Mouse (Mus musculus) hindbrain, embryonic 14.5 days (tissue): ENCODE data around the gene Zfand3. TPM values are rescaled to one million over a fixed set of nuclear protein-coding genes. Genes with fewer than 3 reads are reported as not detected.

Source experiments
- ATAC-seq: fragments of 200-750 bp; cut with Nextera tagmentation; 2 replicates; pipeline ENCODE4 v1.8.0; 2017; ENCODE audit warnings: moderate number of reproducible peaks, mild to moderate bottlenecking, moderate TSS enrichment, moderate library complexity; ENCODE audit not compliant: low FRiP score
- DNase-seq: peaks from one replicate; pipeline ENCODE4 v3.0.0-alpha.2; 2015; ENCODE audit warnings: low spot score
- H3K27ac ChIP-seq: fragments of 300-500 bp; sonication (generic); 2 replicates; pipeline ENCODE4 v1.5.1; 2014; ENCODE audit warnings: mild to moderate bottlenecking, moderate library complexity
- H3K27me3 ChIP-seq: fragments of 300-500 bp; sonication (generic); 2 replicates; pipeline ENCODE4 v1.6.1; 2014; ENCODE audit warnings: mild to moderate bottlenecking, low read length, mixed read lengths; ENCODE audit not compliant: control insufficient read depth, insufficient read depth
- H3K36me3 ChIP-seq: fragments of 300-500 bp; sonication (generic); replicated peaks from 2 replicates; pipeline ENCODE4 v1.6.1; 2014; ENCODE audit not compliant: control insufficient read depth, insufficient read depth
- H3K4me1 ChIP-seq: fragments of 300-500 bp; sonication (generic); replicated peaks from 2 replicates; pipeline ENCODE4 v1.6.1; 2014; ENCODE audit warnings: antibody characterized with exemption, low read length, mixed read lengths; ENCODE audit not compliant: control insufficient read depth, insufficient read depth
- H3K4me2 ChIP-seq: fragments of 300-500 bp; sonication (generic); replicated peaks from 2 replicates; pipeline ENCODE4 v1.6.1; 2014; ENCODE audit warnings: mild to moderate bottlenecking, moderate library complexity
- H3K4me3 ChIP-seq: fragments of 300-500 bp; sonication (generic); replicated peaks from 2 replicates; pipeline ENCODE4 v1.5.1; 2014; ENCODE audit warnings: mild to moderate bottlenecking, low read length
- H3K9ac ChIP-seq: fragments of 300-500 bp; sonication (generic); 2 replicates; pipeline ENCODE4 v1.6.1; 2014
- H3K9me3 ChIP-seq: fragments of 300-500 bp; sonication (generic); 2 replicates; pipeline ENCODE4 v1.6.1; 2016; ENCODE audit warnings: low read length; ENCODE audit not compliant: control insufficient read depth
- WGBS: fragments of 180-500 bp; shearing (Covaris S2); extraction: QIAGEN DNeasy Blood & Tissue Kit; methylation state at CpG from one replicate; pipeline ENCODE4 v1.1.7; 2014; 5-methylcytosine and 5-hydroxymethylcytosine counted together
- polyA plus RNA-seq: library from polyadenylated mRNA; unstranded; fragments of >200 nt; fragmentation: Nextera tagmentation; extraction: Ambion mirVana; gene quantifications from 2 replicates; pipeline ENCODE4 v1.2.1, GENCODE M21; 2014

Zfand3 gene
- polyA plus RNA-seq, 1 experiment from 2014 or later, result 43.2 TPM

- ATAC-seq (no peak), DNase-seq (no peak)
- Histone ChIP-seq H3K9me3 (no peaks in the 10 kb centered on the region), H3K4me2 (no peak overlapping the region), H3K4me1 (peaks cover 44% of the 10 kb centered on the region), H3K4me3 (no peak overlapping the region), H3K9ac (no peak overlapping the region), H3K27ac (no peak overlapping the region), H3K36me3 (peaks cover 16% of the 10 kb centered on the region), H3K27me3 (no peaks in the 10 kb centered on the region)
- WGBS, result 93% methylated on average over 17 of the region's 17 CpGs
Observed at GRCm38 (mm10) chr17:30205062-30205825, 200.7 kb downstream of the Zfand3 start.

DNA sequence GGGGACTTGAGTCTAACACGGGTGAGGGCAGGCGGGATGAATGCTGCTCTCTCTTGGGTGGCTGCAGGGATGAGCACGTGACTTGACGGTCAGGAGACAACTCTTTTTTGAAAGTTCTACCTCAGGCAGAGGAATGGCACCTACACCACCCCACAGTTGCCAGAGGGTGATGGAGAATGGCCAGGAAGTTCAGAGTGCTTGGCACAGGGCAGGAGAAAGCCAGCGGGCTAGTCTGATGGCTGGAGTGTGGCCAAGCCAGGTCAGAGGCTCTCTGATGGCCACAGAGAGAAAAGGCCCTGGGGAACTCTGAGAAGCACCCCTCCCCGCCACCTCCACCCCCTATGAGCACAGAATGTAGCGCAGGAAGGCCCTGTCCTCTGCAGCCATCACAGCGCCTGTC, 205.7 kb downstream of the Zfand3 start:
- H3K4me1 ChIP-seq, result peaks cover 19% of the 10 kb centered on the region; the same call in 1 of the 2 replicates
- H3K9me3 ChIP-seq, result no peaks in the 10 kb centered on the region
- H3K9ac ChIP-seq, result no peak overlapping the region
- no peaks in the 10 kb centered on the region for H3K27me3 ChIP-seq
- ATAC-seq (no peak), DNase-seq (no peak)
- 92% methylated on average over 8 of the region's 8 CpGs for WGBS
- no peak overlapping the region for H3K4me2 ChIP-seq
- no peak overlapping the region for H3K4me3 ChIP-seq
- H3K36me3 ChIP-seq, result peaks cover 19% of the 10 kb centered on the region
- no peak overlapping the region for H3K27ac ChIP-seq

GRCm38 (mm10) chr17:30210936-30211335, 206.4 kb downstream of the Zfand3 start:
- no peak for DNase-seq
- Histone ChIP-seq H3K4me2 (no peak overlapping the region), H3K4me3 (no peak overlapping the region), H3K27ac (no peak overlapping the region), H3K27me3 (no peaks in the 10 kb centered on the region), H3K36me3 (peaks cover 19% of the 10 kb centered on the region), H3K9ac (no peak overlapping the region), H3K9me3 (no peaks in the 10 kb centered on the region), H3K4me1 (peaks cover 18% of the 10 kb centered on the region; the same call in 1 of the 2 replicates)
- WGBS, result 98% methylated on average over 6 of the region's 6 CpGs
- no peak for ATAC-seq

- Histone ChIP-seq H3K4me1 (0 out of 2 replicates have a peak, but pooled peaks cover 5% of the 10 kb centered on the region), H3K4me3 (no peak overlapping the region), H3K27ac (peak overlapping the region; percentile 4; the same call in 1 of the 2 replicates), H3K27me3 (no peaks in the 10 kb centered on the region), H3K9ac (no peak overlapping the region), H3K36me3 (peaks cover 19% of the 10 kb centered on the region), H3K4me2 (no peak overlapping the region), H3K9me3 (no peaks in the 10 kb centered on the region)
- 71% methylated on average over 12 of the region's 12 CpGs for WGBS
- DNase-seq (no peak), ATAC-seq (no peak)
Observed at GRCm38 (mm10) chr17:30212647-30213046, 208.1 kb downstream of the Zfand3 start.

DNA sequence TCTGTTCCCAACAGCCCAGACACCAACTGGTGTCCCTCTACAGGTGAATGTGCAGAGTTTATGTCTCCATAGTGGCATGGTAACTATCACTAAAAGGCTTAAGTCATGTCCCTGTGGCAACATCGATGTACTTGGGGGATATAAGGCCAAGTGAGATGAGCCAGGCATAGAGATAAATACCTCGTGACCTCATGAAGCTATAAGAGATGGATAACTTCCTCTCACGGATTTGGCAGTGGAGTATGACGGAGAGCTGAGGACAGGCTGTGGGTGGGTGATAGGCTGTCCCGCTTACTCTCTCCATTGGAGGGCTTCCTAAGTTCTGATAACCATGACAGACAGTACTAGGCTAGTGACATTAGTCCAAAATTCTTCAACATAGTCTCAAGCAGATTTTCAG, 208.8 kb downstream of the Zfand3 start:
- Histone ChIP-seq H3K9ac (no peak overlapping the region), H3K4me2 (no peak overlapping the region), H3K27ac (no peak overlapping the region), H3K27me3 (no peaks in the 10 kb centered on the region), H3K9me3 (no peaks in the 10 kb centered on the region), H3K36me3 (peaks cover 22% of the 10 kb centered on the region), H3K4me1 (0 out of 2 replicates have a peak, but pooled peaks cover 5% of the 10 kb centered on the region), H3K4me3 (no peak overlapping the region)
- no peak for ATAC-seq
- no peak for DNase-seq
- 92% methylated on average over 5 of the region's 5 CpGs for WGBS

- 94% methylated on average over 6 of the region's 6 CpGs for WGBS
- H3K4me3 ChIP-seq, result no peak overlapping the region
- H3K27me3 ChIP-seq, result no peaks in the 10 kb centered on the region
- ATAC-seq (no peak), DNase-seq (no peak)
- 0 out of 2 replicates have a peak, but pooled peaks cover 5% of the 10 kb centered on the region for H3K4me1 ChIP-seq
- no peak overlapping the region for H3K27ac ChIP-seq
- no peak overlapping the region for H3K4me2 ChIP-seq
- no peaks in the 10 kb centered on the region for H3K9me3 ChIP-seq
- H3K36me3 ChIP-seq, result peaks cover 17% of the 10 kb centered on the region
- no peak overlapping the region for H3K9ac ChIP-seq
Observed at GRCm38 (mm10) chr17:30214393-30214792, 209.9 kb downstream of the Zfand3 start.

DNA sequence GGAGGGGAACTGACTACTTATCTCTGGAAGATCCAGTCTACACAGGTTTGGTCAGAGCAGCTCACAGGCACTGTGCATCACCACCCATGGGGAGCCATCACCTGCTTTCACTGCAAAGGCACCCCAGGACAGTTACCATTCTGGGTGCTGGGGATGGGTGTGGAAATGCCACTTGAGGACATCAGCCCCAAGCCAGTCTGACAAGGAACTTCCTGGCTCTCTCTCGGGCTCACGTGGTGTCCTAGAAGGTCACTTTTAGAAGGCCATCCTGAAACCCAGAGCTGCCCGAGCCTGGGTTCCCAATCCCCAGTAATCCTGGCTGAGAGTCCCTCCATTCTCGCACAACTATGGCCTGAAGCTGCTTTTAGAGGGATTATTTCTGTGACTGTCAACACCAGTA, 211.2 kb downstream of the Zfand3 start:
- Histone ChIP-seq H3K27ac (no peak overlapping the region), H3K9ac (no peak overlapping the region), H3K9me3 (no peaks in the 10 kb centered on the region), H3K4me2 (no peak overlapping the region), H3K4me1 (0 out of 2 replicates have a peak, but pooled peaks cover 5% of the 10 kb centered on the region), H3K36me3 (peaks cover 21% of the 10 kb centered on the region), H3K4me3 (no peak overlapping the region), H3K27me3 (no peaks in the 10 kb centered on the region)
- no peak for ATAC-seq
- DNase-seq, result no peak
- 80% methylated on average over 4 of the region's 4 CpGs for WGBS

GRCm38 (mm10) chr17:30221677-30222076, 217.1 kb downstream of the Zfand3 start:
- no peak overlapping the region for H3K4me3 ChIP-seq
- DNase-seq (no peak), ATAC-seq (no peak)
- peaks cover 18% of the 10 kb centered on the region for H3K36me3 ChIP-seq
- H3K4me2 ChIP-seq, result no peak overlapping the region
- H3K9me3 ChIP-seq, result no peaks in the 10 kb centered on the region
- H3K27ac ChIP-seq, result no peak overlapping the region
- 0 out of 2 replicates have a peak overlapping the region, but pooled peaks have one; percentile 6 for H3K9ac ChIP-seq
- peaks cover 26% of the 10 kb centered on the region for H3K4me1 ChIP-seq
- no peaks in the 10 kb centered on the region for H3K27me3 ChIP-seq
- 75% methylated on average over 14 of the region's 14 CpGs for WGBS

- no peak for DNase-seq
- Histone ChIP-seq H3K4me2 (no peak overlapping the region), H3K9ac (no peak overlapping the region), H3K4me1 (peaks cover 26% of the 10 kb centered on the region), H3K4me3 (no peak overlapping the region), H3K9me3 (no peaks in the 10 kb centered on the region), H3K27ac (no peak overlapping the region), H3K27me3 (no peaks in the 10 kb centered on the region), H3K36me3 (peaks cover 18% of the 10 kb centered on the region)
- WGBS, result 75% methylated on average over 11 of the region's 11 CpGs
- ATAC-seq, result no peak
Observed at GRCm38 (mm10) chr17:30222361-30222760, 217.8 kb downstream of the Zfand3 start.
